ENCODE assay signal across 17 mouse cellular contexts in genomic region chr14:44361416-44361815, GRCm38 (mm10). TPM values are rescaled to one million over a fixed set of nuclear protein-coding genes. Genes with fewer than 3 reads are reported as not detected.
"Had no signal": no experiment of that assay in that cellular context is flagged by ENCODE, and none has a peak within 500 bp of the region (broad histone marks: within the 10 kb centered on the region; RNA-seq: fewer than 3 reads in every experiment).

No protein-coding gene starts in this region.

RNA-seq across cellular contexts. Expression of gene Gm8229, which starts 3.7 kb away (rescaled TPM):
- total RNA-seq: layer of hippocampus, adult 18-20 months; layer of hippocampus, postnatal 25 days; left cerebral cortex, adult 18-20 months; left cerebral cortex, postnatal 10 days; left cerebral cortex, postnatal 36 days; liver, adult 2 months had no signal
- polyA plus RNA-seq: kidney, embryonic 15.5 days; limb, embryonic 11.5 days; limb, embryonic 14.5 days; liver, adult 2 months; liver, embryonic 13.5 days; lung, embryonic 16.5 days; midbrain, embryonic 10.5 days; midbrain, embryonic 13.5 days; neural tube, embryonic 12.5 days; neural tube, embryonic 15.5 days; stomach, embryonic 14.5 days; thymus, postnatal 0 days had no signal

RNA-seq across cellular contexts. Expression of gene Gm5930, which starts 23.0 kb away (rescaled TPM):
- total RNA-seq: layer of hippocampus, adult 18-20 months; layer of hippocampus, postnatal 25 days; left cerebral cortex, adult 18-20 months; left cerebral cortex, postnatal 10 days; left cerebral cortex, postnatal 36 days; liver, adult 2 months had no signal
- polyA plus RNA-seq: kidney, embryonic 15.5 days; limb, embryonic 11.5 days; limb, embryonic 14.5 days; liver, adult 2 months; liver, embryonic 13.5 days; lung, embryonic 16.5 days; midbrain, embryonic 10.5 days; midbrain, embryonic 13.5 days; neural tube, embryonic 12.5 days; neural tube, embryonic 15.5 days; stomach, embryonic 14.5 days had no signal

RNA-seq across cellular contexts. Expression of gene Gm3371, which starts 49.1 kb away (rescaled TPM):
- total RNA-seq: layer of hippocampus, adult 18-20 months; layer of hippocampus, postnatal 25 days; left cerebral cortex, adult 18-20 months; left cerebral cortex, postnatal 10 days; left cerebral cortex, postnatal 36 days; liver, adult 2 months had no signal
- polyA plus RNA-seq: kidney, embryonic 15.5 days; limb, embryonic 11.5 days; limb, embryonic 14.5 days; liver, adult 2 months; liver, embryonic 13.5 days; lung, embryonic 16.5 days; midbrain, embryonic 10.5 days; midbrain, embryonic 13.5 days; neural tube, embryonic 12.5 days; neural tube, embryonic 15.5 days; stomach, embryonic 14.5 days; thymus, postnatal 0 days had no signal
